11 mouse cellular contexts compared by ENCODE assay signal in the genomic region with DNA sequence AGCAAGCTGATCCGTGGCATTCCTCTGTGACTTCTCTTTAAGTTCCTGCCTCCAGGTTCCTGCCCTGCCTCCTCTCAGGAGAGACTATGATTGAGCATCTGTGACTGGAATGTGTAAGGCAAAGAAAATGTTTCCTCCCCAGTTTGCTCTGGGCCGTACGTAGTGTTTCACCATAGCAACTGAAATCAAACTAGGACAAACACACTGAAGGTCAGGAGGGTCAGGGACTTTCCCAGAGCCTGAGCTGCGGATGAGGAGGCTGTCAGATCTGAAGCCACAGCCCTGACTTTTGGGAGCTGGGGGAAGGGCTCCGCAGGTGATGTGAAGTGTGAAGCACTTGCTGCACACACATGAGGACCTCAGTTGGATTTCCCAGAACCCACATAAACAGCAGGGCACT. TPM values are rescaled to one million over a fixed set of nuclear protein-coding genes. Genes with fewer than 3 reads are reported as not detected.
A peak's percentile ranks its signal among the peaks of the same experiment; 100 is the strongest.
DNase-seq lines count a peak whose midpoint lies in the region; ATAC-seq lines count a peak whose summit lies in the region.
"Had no signal": no experiment of that assay in that cellular context is flagged by ENCODE, and none has a peak within 500 bp of the region (broad histone marks: within the 10 kb centered on the region; RNA-seq: fewer than 3 reads in every experiment).

No protein-coding gene starts in this region.

- H3K27ac ChIP-seq in liver, embryonic 16.5 days (ENCODE audit: low read length): 0 out of 2 replicates have a peak overlapping the region, but pooled peaks have one; percentile 19
- H3K27ac ChIP-seq: macrophage had no signal

- no peak overlapping the region for H3K9ac ChIP-seq in liver, embryonic 16.5 days (ENCODE audit: low read depth, low read length)

- WGBS in liver, embryonic 16.5 days (ENCODE audit: insufficient replicate concordance): 46% methylated on average over 5 of the region's 5 CpGs

- peak; percentile 30 for DNase-seq in gastrocnemius, adult 18-20 months (ENCODE audit: low spot score)
- DNase-seq in gastrocnemius, postnatal 14 days: no peak
- DNase-seq in CD4-positive helper T cell, adult 2 months (ENCODE audit: low read depth, low spot score): peak; percentile 86
- DNase-seq in embryo, embryonic 10 days (ENCODE audit: low spot score): peak; percentile 79
- no peak for DNase-seq in MN1 (ENCODE audit: low spot score)
- DNase-seq in right cerebral cortex, postnatal 36 days (ENCODE audit: low spot score in 2 of 2): no peak
- DNase-seq in urinary bladder, postnatal 25 days (ENCODE audit: low spot score): no peak
- DNase-seq: spleen, adult 18-20 months had no signal

- H3K4me3 ChIP-seq in liver, embryonic 16.5 days (ENCODE audit: low read depth, low read length): no peak overlapping the region

- ATAC-seq in liver, embryonic 16.5 days (ENCODE audit: low read depth): peak; percentile 76

- peaks cover 15% of the 10 kb centered on the region for H3K4me1 ChIP-seq in liver, embryonic 16.5 days (ENCODE audit: control insufficient read depth, low read depth, low read length)

- H3K36me3 ChIP-seq in liver, embryonic 16.5 days (ENCODE audit: control insufficient read depth, insufficient read depth): no peaks in the 10 kb centered on the region

- no peaks in the 10 kb centered on the region for H3K27me3 ChIP-seq in liver, embryonic 16.5 days (ENCODE audit: control insufficient read depth, insufficient read depth, low read depth, low read length)

- H3K4me2 ChIP-seq in liver, embryonic 16.5 days (ENCODE audit: low read depth, low read length): no peak overlapping the region

- no peaks in the 10 kb centered on the region for H3K9me3 ChIP-seq in liver, embryonic 16.5 days (replicated peaks; ENCODE audit: control insufficient read depth, low read length)

- intact Hi-C loops in gastrocnemius, postnatal 14 days (cut with DNase I; ENCODE audit: low total_unique reads): no loop called here

RNA-seq across cellular contexts. Expression of gene Fam110a, which starts 20.7 kb away (rescaled TPM):
- 1 to 10 TPM; 1.8 to 2.1 TPM for total RNA-seq in gastrocnemius, adult 18-20 months (2021)
- total RNA-seq in gastrocnemius, postnatal 14 days (2021): 1 to 10 TPM; 3.8 to 4.8 TPM
- 9.2 and 9.6 TPM in 2 replicates for polyA plus RNA-seq in liver, embryonic 16.5 days (2015; fragmentation: Nextera tagmentation; extraction: Ambion mirVana)

RNA-seq across cellular contexts. Expression of gene Slc52a3, which starts 37.0 kb away (rescaled TPM):
- 1 to 10 TPM in 1 of 2 experiments, under 1 TPM in 1; 0.94 to 1.3 TPM for total RNA-seq in gastrocnemius, adult 18-20 months (2021)
- total RNA-seq in gastrocnemius, postnatal 14 days (2021): 1 to 10 TPM; 1.3 to 1.4 TPM
- polyA plus RNA-seq in liver, embryonic 16.5 days (2015; fragmentation: Nextera tagmentation; extraction: Ambion mirVana): 1.1 and 1.4 TPM in 2 replicates
- total RNA-seq: granulocyte monocyte progenitor cell, adult 5-6 weeks had no signal
- polyA plus RNA-seq: macrophage had no signal

RNA-seq across cellular contexts. Expression of gene Angpt4, which starts 48.3 kb away (rescaled TPM):
- total RNA-seq in gastrocnemius, adult 18-20 months (2021): under 1 TPM; 0.18 to 0.24 TPM
- under 1 TPM in 1 of 2 experiments, not detected in 1; 0.12 TPM for total RNA-seq in gastrocnemius, postnatal 14 days (2021)
- 0.06 and 0.11 TPM in 2 replicates for polyA plus RNA-seq in liver, embryonic 16.5 days (2015; fragmentation: Nextera tagmentation; extraction: Ambion mirVana)
- total RNA-seq: granulocyte monocyte progenitor cell, adult 5-6 weeks had no signal
- polyA plus RNA-seq: macrophage had no signal

Comparison
In these comparisons a context has a peak if more than half of its experiments do, and no peak if none do; other contexts are left out.
1. DNase-seq: peak in gastrocnemius, adult 18-20 months (single experiment), CD4-positive helper T cell, adult 2 months (single experiment) and embryo, embryonic 10 days (single experiment); none in gastrocnemius, postnatal 14 days (single experiment), MN1 (single experiment), right cerebral cortex, postnatal 36 days (0 of 2) and urinary bladder, postnatal 25 days (single experiment).